Mouse (Mus musculus) CD8-positive naive resting alpha-beta T cell, adult 2 months (primary cell): ENCODE data around the gene Aqp9.

Experiments
- DNase-seq, 2 experiments: peaks; one replicate each; pipeline ENCODE4 v3.0.0; 2022; ENCODE audit warnings: low read depth in 2 of 2, low spot score in 2 of 2

Aqp9 gene

DNA sequence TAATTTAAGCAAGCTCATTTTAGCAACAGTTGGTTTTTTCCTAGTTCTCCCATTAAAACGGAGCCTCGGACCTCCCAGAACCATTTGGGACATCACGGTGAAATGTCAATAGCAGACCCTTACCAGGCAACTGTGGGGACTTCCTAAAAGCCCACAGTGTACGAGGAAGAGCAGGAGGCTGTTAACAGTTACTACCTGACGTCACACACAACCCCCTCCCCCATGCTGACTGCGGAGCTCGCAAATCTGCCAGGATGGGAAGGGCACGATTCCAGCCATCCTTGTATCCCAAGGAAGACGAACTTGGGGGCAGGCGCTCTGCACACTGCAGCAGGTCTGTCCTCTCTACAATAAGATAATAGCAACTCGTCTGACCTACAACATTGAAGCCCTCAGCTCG is at the start of gene Aqp9:
Gene Aqp9, minus strand, starts transcription at position 172 of the 400 bp plus-strand sequence.
- DNase-seq: no peak

DNA sequence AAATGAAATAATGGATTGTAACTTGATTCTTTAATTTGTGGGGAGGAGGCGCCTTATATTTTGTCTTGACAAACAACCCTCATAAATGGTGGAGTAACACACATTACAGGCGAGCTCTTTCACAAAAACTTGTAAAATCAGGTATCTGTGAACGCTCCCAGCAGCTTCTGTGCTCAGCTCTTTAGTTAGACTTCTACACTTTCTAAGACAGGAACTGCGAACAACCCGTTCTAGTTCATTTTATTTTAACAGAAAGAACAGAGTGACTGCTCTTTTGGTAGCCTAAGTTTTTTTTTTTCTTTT is 49.3 kb upstream of the Aqp9 start:
- no peak for DNase-seq

DNA sequence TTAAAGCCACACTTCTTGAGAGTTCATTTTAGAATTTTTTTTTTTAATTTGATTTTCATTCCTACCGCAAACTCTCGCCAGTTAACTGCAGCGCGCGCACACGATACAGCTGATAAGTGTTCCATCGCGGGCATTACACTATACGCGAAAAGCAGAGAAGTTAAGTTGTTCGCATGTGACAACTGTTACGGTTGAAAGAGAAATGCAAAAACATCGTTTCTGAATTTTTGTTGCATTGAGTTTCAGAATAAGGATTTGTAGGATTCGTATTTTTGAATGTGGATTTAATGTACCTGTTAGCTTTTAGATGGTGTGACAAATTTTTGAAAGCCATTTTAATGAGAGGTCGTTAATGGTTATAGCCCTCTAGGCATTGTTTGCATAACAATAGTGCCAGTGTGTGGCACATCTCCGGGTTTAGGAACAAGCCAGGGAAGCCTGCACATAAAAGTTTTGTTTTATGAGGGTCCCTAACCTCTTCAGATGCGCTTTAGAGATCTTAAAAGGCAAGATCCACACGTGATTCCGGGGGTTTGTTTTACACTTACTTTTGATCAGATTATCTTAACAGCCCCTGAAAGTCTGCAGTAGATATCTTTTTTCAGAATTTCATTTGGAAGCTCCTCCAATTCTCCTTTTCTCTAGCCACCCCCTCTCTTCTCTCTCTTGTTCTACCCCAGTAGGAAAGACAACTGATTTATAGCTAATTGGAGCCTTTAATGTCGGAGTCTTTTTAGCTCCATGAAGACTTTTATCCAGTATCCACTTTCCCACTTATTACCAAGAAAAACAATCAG is 48.7 kb upstream of the Aqp9 start:
- no peak for DNase-seq

- peak in 1 of 2 experiments; percentile 2 for DNase-seq
Measured at GRCm38 (mm10) chr9:71216036-71216995, 47.8 kb upstream of the Aqp9 start.

GRCm38 (mm10) chr9:71215248-71216035 is 47.0 kb upstream of the Aqp9 start, which contains the start of gene Aldh1a2:
TSS of gene Aldh1a2 (plus strand) at chr9:71215789.
- DNase-seq: peak; percentile 3 to 15

DNA sequence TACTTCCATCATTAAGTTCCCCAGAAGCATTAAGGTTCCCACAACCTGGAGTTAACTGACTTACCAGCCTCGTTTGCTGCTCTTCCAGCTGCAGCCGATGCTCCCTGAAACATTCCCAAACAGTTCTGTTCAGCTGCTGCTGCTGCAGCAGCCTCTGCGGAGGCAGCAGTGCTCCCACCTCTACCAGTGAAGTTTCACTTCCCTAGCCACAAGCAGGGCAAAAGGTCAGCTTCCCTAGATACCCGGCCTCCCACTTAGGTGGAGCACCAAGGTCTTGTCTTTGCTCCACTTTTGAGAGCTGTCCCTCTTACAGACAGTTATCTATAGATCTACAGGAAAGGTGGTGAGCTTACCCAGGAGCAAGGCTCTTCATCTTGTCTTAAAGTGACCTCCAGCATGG is 45.2 kb upstream of the Aqp9 start:
- DNase-seq: no peak

GRCm38 (mm10) chr9:71210870-71211269 is 42.4 kb upstream of the Aqp9 start:
- DNase-seq: no peak

DNA sequence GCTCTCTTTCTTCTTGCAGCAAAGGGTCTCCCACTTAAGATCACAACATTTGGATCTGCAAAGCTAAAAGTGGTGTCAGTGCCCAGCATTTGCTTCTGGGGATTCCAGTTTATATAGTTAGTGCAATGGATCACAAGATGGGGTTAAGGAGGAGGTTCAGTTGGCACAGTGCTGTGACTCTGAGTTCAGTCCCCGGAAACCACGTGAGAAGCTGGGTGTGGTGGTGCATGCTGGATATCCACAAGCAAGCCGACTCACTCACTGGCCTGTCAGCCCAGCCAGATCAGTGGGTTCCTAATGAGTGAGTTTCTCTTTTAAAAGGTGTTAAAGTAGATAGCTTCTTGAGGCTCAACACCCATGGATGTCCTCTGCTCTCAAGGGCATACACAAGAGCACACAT is 40.8 kb upstream of the Aqp9 start:
- no peak for DNase-seq

DNA sequence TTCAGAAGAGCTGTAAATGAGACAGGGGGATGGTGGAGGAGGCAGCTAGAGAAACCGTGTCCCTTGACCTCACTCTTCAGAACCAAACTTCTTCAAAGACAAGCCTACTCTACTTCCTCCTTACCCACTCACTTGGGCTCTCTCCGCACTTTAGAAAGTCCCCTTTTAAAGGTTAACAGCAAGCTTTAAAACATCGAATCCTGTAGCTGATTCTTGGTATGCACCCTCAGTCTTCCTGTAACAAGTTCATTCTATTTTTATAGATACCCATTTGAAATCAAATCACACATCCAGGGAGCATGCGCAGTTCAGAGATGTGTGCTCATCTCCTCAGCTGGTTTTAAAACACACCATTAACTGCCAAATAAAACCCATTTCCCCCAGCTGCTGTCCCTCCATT is 33.8 kb upstream of the Aqp9 start:
- DNase-seq: no peak

- no peak for DNase-seq
Measured at GRCm38 (mm10) chr9:71198826-71199225, 30.3 kb upstream of the Aqp9 start.

- peak; percentile 35 to 59 for DNase-seq
Measured at GRCm38 (mm10) chr9:71188647-71189415, 20.3 kb upstream of the Aqp9 start.

- no peak for DNase-seq
Measured at GRCm38 (mm10) chr9:71187396-71187795, 18.9 kb upstream of the Aqp9 start.

GRCm38 (mm10) chr9:71185823-71186222 is 17.3 kb upstream of the Aqp9 start:
- DNase-seq: no peak

DNA sequence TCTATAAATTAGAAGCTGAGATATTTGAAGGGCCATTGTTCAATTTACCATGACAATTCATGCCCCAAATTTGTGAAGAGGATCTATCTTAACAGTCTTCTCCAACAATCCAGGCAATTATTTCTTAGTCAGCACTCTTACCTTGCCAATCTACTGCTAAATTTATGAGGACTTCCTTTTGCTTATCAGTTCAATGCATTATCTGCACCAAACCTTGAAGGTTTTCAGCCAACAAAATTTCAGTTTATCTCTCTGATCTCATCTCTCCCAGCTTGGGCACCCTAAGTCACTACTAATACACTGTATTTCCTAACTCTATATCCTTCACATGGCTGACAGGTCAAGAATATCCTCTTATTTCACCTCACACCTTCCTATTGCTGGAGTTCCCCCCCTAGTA is 16.8 kb upstream of the Aqp9 start:
- DNase-seq: no peak

DNA sequence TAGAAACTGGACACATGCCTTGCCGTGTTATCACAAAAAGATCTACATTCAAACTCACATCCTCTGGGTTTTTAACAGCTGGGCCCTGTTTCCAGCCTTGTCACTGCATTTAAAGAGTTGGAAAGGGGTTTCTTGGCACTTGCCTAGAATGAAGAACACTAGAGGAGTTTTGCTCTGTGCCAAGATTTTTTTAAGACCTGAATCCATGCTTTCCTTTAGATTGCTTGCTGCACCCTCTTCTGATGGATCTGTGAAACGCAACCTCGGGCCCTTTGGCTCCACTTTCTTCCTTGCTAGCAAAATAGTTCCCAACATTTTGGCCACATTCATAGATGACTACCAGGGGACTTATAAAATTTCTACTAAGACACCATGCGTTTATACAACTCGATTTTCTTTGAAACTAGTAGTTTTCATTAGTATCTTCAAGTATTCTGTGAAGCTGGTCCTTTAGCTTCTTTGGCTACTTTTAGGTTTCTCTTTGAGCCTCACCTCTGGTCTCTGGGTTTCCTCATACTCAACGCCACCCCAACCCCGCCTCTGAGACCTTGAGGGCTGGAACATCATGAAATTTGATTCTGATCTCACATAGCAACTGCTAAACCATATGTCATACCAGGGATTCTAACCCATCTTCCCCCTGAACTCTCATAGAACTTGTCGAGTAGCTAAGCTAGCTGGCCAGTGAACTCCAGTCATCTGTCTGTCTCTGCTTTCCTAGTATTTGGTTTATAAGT is 11.7 kb upstream of the Aqp9 start:
- no peak for DNase-seq

GRCm38 (mm10) chr9:71179276-71179896 is 10.9 kb upstream of the Aqp9 start:
- DNase-seq: no peak

DNA sequence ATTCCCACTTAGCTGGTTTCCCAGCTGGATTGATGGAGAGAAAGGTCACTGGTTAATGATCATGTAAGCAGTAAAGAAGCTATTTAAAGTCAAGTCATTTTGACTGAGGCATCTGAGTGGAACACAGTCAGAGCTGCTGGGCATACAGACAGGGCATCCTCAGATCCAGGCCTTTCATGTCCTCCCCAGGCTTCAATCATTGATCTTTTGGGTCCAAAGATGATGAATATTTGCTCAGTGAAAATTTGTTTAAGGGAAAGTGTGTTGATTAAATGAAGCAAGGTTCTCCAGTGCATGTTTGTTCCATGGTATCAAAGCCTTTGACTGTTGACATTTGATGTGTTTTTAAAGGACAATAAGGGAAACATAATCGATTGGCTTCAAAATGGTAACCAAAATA is 7.2 kb upstream of the Aqp9 start:
- no peak for DNase-seq

DNA sequence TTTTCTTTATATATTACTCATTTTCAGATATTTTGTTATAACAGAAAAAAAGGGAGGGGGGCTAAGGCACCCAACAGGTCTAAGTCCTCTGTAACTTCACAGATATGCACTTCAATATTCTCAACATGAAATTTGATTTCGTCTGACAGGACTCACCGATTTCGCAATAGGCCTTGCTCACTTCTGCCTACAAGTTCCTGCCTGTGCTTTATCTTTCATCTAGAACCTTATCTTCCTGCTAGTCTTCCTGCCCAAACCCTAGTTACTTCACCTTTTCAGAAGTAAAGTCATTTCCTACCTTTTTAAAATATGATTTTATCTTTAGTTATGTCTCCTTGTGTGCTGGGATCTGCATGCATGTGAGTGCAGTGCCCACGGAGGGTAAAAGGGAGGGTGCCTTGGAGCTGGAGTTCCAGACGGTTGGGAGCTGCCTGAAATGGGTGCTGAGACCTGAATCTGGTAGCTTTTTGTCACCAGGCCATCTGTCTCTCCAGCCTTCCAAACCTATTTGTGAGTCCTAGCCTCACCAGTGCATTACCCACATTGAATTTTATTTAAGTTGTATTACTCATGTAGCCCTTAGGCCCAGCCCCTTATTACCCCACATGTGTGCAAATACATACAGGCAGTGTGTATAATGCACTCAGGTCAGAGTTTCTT is 6.0 kb upstream of the Aqp9 start:
- DNase-seq: no peak

DNA sequence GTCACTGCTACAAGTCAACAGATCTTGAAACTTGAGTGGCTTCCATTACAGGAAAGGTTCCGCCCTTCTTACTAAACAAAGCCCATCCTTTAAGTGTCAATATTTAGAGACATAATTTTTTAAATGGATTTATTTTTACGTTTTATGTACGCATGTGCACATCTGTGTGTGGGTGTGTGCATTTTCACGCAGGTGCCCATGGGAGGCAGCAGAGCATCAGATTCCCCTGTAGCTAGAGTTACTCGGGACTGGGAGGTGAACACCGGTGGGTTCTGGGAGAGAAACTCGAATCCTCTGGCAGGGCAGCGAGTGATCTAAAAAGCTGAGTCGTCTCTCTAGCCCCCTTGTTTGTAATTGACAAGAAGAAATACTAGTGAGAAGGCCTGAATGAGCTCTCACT is 5.1 kb upstream of the Aqp9 start:
- DNase-seq: no peak
